Mouse (Mus musculus): ENCODE data around the gene Dck. TPM values are rescaled to one million over a fixed set of nuclear protein-coding genes. Genes with fewer than 3 reads are reported as not detected.

Dck gene
- polyA plus RNA-seq, 1 experiment from 2014 or later = 93.0 TPM

DNA sequence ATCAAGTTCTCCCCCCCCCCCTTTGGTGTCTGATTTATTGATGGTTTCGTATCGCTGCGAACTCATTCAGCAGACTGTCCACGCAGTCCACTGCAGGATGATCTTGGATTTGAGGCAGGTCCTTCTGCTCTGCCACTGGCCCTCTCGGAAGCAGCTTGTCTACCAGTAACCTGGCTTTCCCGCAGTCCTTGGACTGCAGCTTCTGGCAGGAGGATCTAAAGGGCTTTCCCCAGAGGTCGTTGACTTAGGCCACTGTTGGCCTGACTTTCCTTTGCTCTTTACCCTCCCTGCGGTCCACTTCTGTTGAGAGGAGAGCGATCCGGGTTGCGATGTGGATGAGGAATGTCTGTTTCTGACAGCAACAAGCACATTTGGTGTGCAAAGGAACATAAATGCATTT is 31.8 kb downstream of the Dck start:
- Histone ChIP-seq H3K4me1 (replicated peaks) (no peaks in the 10 kb centered on the region), H3K27ac (no peak overlapping the region), H3K27me3 (ENCODE audit: insufficient read depth, poor library complexity, severe bottlenecking) (no peaks in the 10 kb centered on the region), H3K36me3 (no peaks in the 10 kb centered on the region), H3K4me3 (no peak overlapping the region), H3K9me3 (no peaks in the 10 kb centered on the region)
- 77% methylated on average over 11 of the region's 11 CpGs for WGBS
- DNase-seq (ENCODE audit: low spot score) = no peak

DNA sequence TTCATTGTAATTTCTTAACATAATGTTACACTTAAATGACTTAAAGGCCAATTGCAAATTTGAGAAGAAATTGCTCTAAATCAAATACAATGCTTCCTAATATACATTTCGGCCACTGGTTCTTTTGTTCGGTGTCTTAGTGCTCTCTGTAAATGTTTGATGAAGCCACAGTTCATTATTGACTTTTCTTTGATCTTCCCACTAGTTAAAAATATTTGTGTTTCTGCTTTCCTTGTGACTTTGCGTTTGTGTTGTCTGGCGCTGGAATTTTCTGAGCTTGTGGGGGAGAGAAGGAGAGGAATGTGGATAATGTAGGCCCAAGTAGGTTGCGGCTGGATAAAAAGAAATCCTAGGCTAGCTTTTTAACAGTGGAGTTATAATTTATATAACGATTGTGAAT is 32.3 kb downstream of the Dck start:
- Histone ChIP-seq H3K9me3 (no peaks in the 10 kb centered on the region), H3K4me1 (replicated peaks) (no peaks in the 10 kb centered on the region)
- WGBS = 74% methylated on average over 6 of the region's 6 CpGs

GRCm38 (mm10) chr5:88805616-88806015 is 40.8 kb downstream of the Dck start:
- Histone ChIP-seq H3K4me1 (replicated peaks) (peaks cover 12% of the 10 kb centered on the region; the same call in 1 of the 2 replicates), H3K27me3 (ENCODE audit: insufficient read depth, poor library complexity, severe bottlenecking) (no peaks in the 10 kb centered on the region), H3K36me3 (no peaks in the 10 kb centered on the region), H3K4me3 (no peak overlapping the region), H3K27ac (no peak overlapping the region), H3K9me3 (no peaks in the 10 kb centered on the region)
- DNase-seq (ENCODE audit: low spot score) = no peak
- 92% methylated on average over 4 of the region's 4 CpGs for WGBS

More for the DNA sequence above, 32.3 kb downstream of the Dck start:
- DNase-seq (ENCODE audit: low spot score) = no peak
- Histone ChIP-seq H3K36me3 (no peaks in the 10 kb centered on the region), H3K27ac (no peak overlapping the region), H3K27me3 (ENCODE audit: insufficient read depth, poor library complexity, severe bottlenecking) (no peaks in the 10 kb centered on the region), H3K4me3 (no peak overlapping the region)

- no peaks in the 10 kb centered on the region for H3K9me3 ChIP-seq
- no peaks in the 10 kb centered on the region for H3K27me3 ChIP-seq (ENCODE audit: insufficient read depth, poor library complexity, severe bottlenecking)
- no peaks in the 10 kb centered on the region for H3K36me3 ChIP-seq
- WGBS = 17% methylated on average over 5 of the region's 5 CpGs
- peaks cover 12% of the 10 kb centered on the region; the same call in 1 of the 2 replicates for H3K4me1 ChIP-seq (replicated peaks)
- H3K4me3 ChIP-seq = no peak overlapping the region
- DNase-seq (ENCODE audit: low spot score) = no peak
- H3K27ac ChIP-seq = no peak overlapping the region
These were observed 41.5 kb downstream of the Dck start for GRCm38 (mm10) chr5:88806278-88806677.

GRCm38 (mm10) chr5:88807342-88807741 is 42.5 kb downstream of the Dck start:
- WGBS = 43% methylated on average over 9 of the region's 9 CpGs
- DNase-seq (ENCODE audit: low spot score) = no peak
- Histone ChIP-seq H3K4me1 (replicated peaks) (peaks cover 12% of the 10 kb centered on the region; the same call in 1 of the 2 replicates), H3K9me3 (no peaks in the 10 kb centered on the region), H3K27me3 (ENCODE audit: insufficient read depth, poor library complexity, severe bottlenecking) (no peaks in the 10 kb centered on the region), H3K4me3 (no peak overlapping the region), H3K36me3 (no peaks in the 10 kb centered on the region), H3K27ac (no peak overlapping the region)

GRCm38 (mm10) chr5:88813188-88813587 is 48.4 kb downstream of the Dck start:
- Histone ChIP-seq H3K4me1 (replicated peaks) (no peaks in the 10 kb centered on the region), H3K9me3 (no peaks in the 10 kb centered on the region), H3K4me3 (no peak overlapping the region), H3K27me3 (ENCODE audit: insufficient read depth, poor library complexity, severe bottlenecking) (no peaks in the 10 kb centered on the region), H3K36me3 (no peaks in the 10 kb centered on the region), H3K27ac (no peak overlapping the region)
- 81% methylated on average over 2 of the region's 2 CpGs for WGBS
- DNase-seq (ENCODE audit: low spot score) = no peak

DNA sequence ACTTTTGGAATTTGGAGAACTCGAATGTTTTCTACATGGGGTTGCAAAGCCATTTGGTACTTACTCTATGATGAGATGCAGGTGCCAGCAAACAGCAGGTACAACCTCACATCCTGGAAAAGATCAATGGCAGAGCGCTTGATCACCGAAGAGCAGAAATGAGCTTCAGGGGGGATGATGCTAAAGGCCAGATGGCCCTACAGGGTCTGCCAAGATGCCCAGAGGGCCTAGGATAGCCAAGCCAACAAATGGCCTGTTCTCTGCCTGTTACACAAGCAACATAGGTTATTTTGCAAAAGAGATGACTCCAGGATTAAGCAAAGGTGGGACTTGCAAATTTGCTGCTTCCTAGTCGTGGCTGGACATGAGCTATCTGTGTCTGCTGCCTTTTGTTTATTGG is 49.8 kb downstream of the Dck start:
- H3K9me3 ChIP-seq = no peaks in the 10 kb centered on the region
- H3K27me3 ChIP-seq (ENCODE audit: insufficient read depth, poor library complexity, severe bottlenecking) = no peaks in the 10 kb centered on the region
- 84% methylated on average over 4 of the region's 4 CpGs for WGBS
- DNase-seq (ENCODE audit: low spot score) = no peak
- no peak overlapping the region for H3K4me3 ChIP-seq
- H3K4me1 ChIP-seq (replicated peaks) = no peaks in the 10 kb centered on the region
- H3K36me3 ChIP-seq = no peaks in the 10 kb centered on the region
- no peak overlapping the region for H3K27ac ChIP-seq

GRCm38 (mm10) chr5:88821542-88821941 is 56.7 kb downstream of the Dck start:
- Histone ChIP-seq H3K27ac (no peak overlapping the region), H3K4me3 (no peak overlapping the region), H3K4me1 (replicated peaks) (no peaks in the 10 kb centered on the region), H3K9me3 (no peaks in the 10 kb centered on the region), H3K27me3 (ENCODE audit: insufficient read depth, poor library complexity, severe bottlenecking) (no peaks in the 10 kb centered on the region), H3K36me3 (no peaks in the 10 kb centered on the region)
- 85% methylated on average over 1 of the region's 1 CpGs for WGBS
- DNase-seq (ENCODE audit: low spot score) = no peak

GRCm38 (mm10) chr5:88824838-88825237 is 60.0 kb downstream of the Dck start:
- no peak for DNase-seq (ENCODE audit: low spot score)
- no peaks in the 10 kb centered on the region for H3K27me3 ChIP-seq (ENCODE audit: insufficient read depth, poor library complexity, severe bottlenecking)
- no peak overlapping the region for H3K4me3 ChIP-seq
- no peaks in the 10 kb centered on the region for H3K4me1 ChIP-seq (replicated peaks)
- WGBS = 78% methylated on average over 10 of the region's 10 CpGs
- H3K36me3 ChIP-seq = no peaks in the 10 kb centered on the region
- H3K27ac ChIP-seq = no peak overlapping the region
- no peaks in the 10 kb centered on the region for H3K9me3 ChIP-seq

DNA sequence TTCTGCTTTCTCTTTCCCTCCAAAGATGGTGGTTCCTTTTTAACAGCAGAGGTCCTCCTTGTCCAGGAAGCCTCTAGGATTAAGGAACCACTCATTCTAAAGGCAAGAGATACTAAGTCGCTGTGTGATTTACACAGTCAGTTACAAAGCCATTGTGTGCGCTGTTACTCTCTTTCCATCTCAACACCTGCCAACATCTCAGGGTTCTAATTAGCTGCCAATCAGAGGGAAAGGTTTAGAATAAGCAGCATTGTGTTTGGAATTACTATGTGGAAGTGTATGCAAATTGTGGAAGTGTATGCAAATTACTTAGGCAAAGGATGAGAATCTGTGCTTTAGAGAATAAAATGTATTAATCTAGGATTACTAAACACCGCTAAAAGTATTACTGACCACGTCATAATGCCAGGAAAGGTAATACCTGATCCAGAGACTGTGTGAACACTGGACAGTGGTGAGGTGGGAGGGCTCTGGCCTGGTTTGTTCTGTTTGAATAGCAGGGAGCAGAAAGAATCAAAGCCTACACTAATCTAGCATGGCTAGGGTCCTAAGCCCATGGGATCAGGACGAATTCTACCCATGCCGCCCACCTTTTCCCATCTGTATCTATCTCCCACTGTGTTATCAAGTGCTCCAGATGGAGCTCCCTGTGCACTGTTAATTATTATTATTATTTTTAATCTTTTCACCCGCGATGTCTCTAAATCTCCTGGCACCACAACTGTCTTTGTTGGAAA is 65.2 kb downstream of the Dck start:
- Histone ChIP-seq H3K4me1 (replicated peaks) (no peaks in the 10 kb centered on the region), H3K4me3 (no peak overlapping the region), H3K27ac (no peak overlapping the region), H3K9me3 (no peaks in the 10 kb centered on the region), H3K36me3 (no peaks in the 10 kb centered on the region), H3K27me3 (ENCODE audit: insufficient read depth, poor library complexity, severe bottlenecking) (no peaks in the 10 kb centered on the region)
- DNase-seq (ENCODE audit: low spot score) = no peak
- WGBS = 85% methylated on average over 8 of the region's 8 CpGs

DNA sequence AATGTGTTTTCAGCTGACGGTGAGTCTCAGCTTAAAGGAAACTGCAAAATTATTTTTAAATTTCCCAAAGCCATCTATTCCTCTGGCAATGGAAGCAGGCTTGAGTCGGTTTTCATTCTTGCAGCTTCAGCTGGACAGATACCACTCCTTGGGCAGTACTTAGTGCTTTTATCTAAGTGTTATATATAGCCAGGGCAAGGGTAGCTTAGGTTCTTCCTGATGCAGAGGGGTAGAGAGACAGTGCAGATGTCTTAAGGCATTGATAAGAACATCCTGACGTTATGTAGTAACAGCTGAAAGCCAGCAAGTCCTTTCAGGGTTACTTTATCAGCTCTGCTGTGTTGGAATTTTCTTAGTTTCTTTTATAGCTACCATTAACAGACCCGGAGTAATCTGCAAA is 66.1 kb downstream of the Dck start:
- Histone ChIP-seq H3K36me3 (no peaks in the 10 kb centered on the region), H3K27ac (no peak overlapping the region), H3K27me3 (ENCODE audit: insufficient read depth, poor library complexity, severe bottlenecking) (no peaks in the 10 kb centered on the region), H3K4me3 (no peak overlapping the region), H3K9me3 (no peaks in the 10 kb centered on the region), H3K4me1 (replicated peaks) (no peaks in the 10 kb centered on the region)
- no peak for DNase-seq (ENCODE audit: low spot score)
- WGBS = 81% methylated on average over 4 of the region's 4 CpGs

GRCm38 (mm10) chr5:88831935-88832334 is 67.1 kb downstream of the Dck start:
- Histone ChIP-seq H3K4me1 (replicated peaks) (no peaks in the 10 kb centered on the region), H3K27ac (no peak overlapping the region), H3K4me3 (no peak overlapping the region), H3K9me3 (no peaks in the 10 kb centered on the region), H3K27me3 (ENCODE audit: insufficient read depth, poor library complexity, severe bottlenecking) (no peaks in the 10 kb centered on the region), H3K36me3 (no peaks in the 10 kb centered on the region)
- WGBS = 87% methylated on average over 3 of the region's 3 CpGs
- DNase-seq (ENCODE audit: low spot score) = no peak
